Mouse (Mus musculus) heart, embryonic 11.5 days (tissue): ENCODE measurements around the gene Mink1. TPM values are rescaled to one million over a fixed set of nuclear protein-coding genes. Genes with fewer than 3 reads are reported as not detected.

ENCODE experiments used
- ATAC-seq: fragments of 200-750 bp; cut with Nextera tagmentation; replicated peaks from 2 replicates; pipeline ENCODE4 v1.8.0; 2017; ENCODE audit warnings: moderate library complexity; ENCODE audit not compliant: insufficient number of reproducible peaks, low FRiP score, low TSS enrichment
- H3K27ac ChIP-seq: fragments of 300-500 bp; sonication (generic); 2 replicates; pipeline ENCODE4 v1.5.1; 2014; ENCODE audit warnings: mild to moderate bottlenecking, low read depth, low read length
- H3K27me3 ChIP-seq: fragments of 300-500 bp; sonication (generic); 2 replicates; pipeline ENCODE4 v1.6.1; 2014; ENCODE audit warnings: mild to moderate bottlenecking, low read length, mixed read lengths; ENCODE audit not compliant: control insufficient read depth, insufficient read depth
- H3K36me3 ChIP-seq: fragments of 300-500 bp; sonication (generic); 2 replicates; pipeline ENCODE4 v1.6.1; 2014; ENCODE audit warnings: mild to moderate bottlenecking, low read length, moderate library complexity, mixed read lengths; ENCODE audit not compliant: control insufficient read depth, insufficient read depth
- H3K4me1 ChIP-seq: fragments of 300-500 bp; sonication (generic); 2 replicates; pipeline ENCODE4 v1.6.1; 2014; ENCODE audit warnings: low read length; ENCODE audit not compliant: control insufficient read depth, insufficient read depth
- H3K4me2 ChIP-seq: fragments of 300-500 bp; sonication (generic); 2 replicates; pipeline ENCODE4 v1.6.1; 2014; ENCODE audit warnings: mild to moderate bottlenecking, moderate library complexity
- H3K4me3 ChIP-seq: fragments of 300-500 bp; sonication (generic); 2 replicates; pipeline ENCODE4 v1.5.1; 2014; ENCODE audit warnings: low read depth, low read length
- H3K9ac ChIP-seq: fragments of 300-500 bp; sonication (generic); 2 replicates; pipeline ENCODE4 v1.6.1; 2014; ENCODE audit warnings: mild to moderate bottlenecking, low read depth, low read length, moderate library complexity
- H3K9me3 ChIP-seq: fragments of 300-500 bp; sonication (generic); replicated peaks from 2 replicates; pipeline ENCODE4 v1.6.1; 2016; ENCODE audit warnings: low read length; ENCODE audit not compliant: control insufficient read depth
- WGBS: fragments of 180-500 bp; shearing (Covaris S2); extraction: QIAGEN DNeasy Blood & Tissue Kit; methylation state at CpG from one replicate; pipeline ENCODE4 v1.1.7; 2014; ENCODE audit not compliant: insufficient replicate concordance; 5-methylcytosine and 5-hydroxymethylcytosine counted together
- polyA plus RNA-seq: library from polyadenylated mRNA; unstranded; fragments of >200 nt; fragmentation: Nextera tagmentation; extraction: Ambion mirVana; gene quantifications from 2 replicates; pipeline ENCODE4 v1.2.1, GENCODE M21; 2014

Gene Mink1
- polyA plus RNA-seq, 1 experiment from 2014 or later: 15.1 TPM

DNA sequence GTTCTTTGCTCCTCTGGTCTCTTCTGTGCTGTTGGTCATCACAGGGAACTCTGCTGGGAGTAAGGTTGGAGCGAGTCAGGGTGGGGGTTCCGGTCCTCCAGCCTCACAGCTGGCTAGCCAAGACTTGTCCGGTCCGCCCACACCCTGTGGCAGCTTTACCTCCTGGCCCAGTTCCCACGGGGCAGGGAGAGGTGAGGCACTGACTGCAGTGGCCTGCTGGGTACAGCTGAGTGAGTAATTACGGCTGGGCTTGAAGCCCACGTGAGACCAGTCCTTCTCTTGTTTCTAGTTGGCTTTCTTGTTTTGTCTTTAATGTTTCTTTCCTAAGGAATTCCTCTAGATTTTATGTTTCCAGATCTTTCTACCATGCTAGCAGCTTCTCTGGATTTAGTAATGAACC, 22.8 kb downstream of the Mink1 start:
- Histone ChIP-seq H3K27me3 (no peaks in the 10 kb centered on the region), H3K4me3 (no peak overlapping the region), H3K4me2 (no peak overlapping the region), H3K4me1 (peaks cover 10% of the 10 kb centered on the region; the same call in 1 of the 2 replicates), H3K27ac (peak overlapping the region; percentile 54; the same call in 1 of the 2 replicates), H3K9me3 (no peaks in the 10 kb centered on the region), H3K36me3 (no peaks in the 10 kb centered on the region; the same call in 1 of the 2 replicates), H3K9ac (no peak overlapping the region)
- 66% methylated on average over 7 of the region's 7 CpGs for WGBS
- no peak for ATAC-seq

GRCm38 (mm10) chr11:70586261-70586660, 23.6 kb downstream of the Mink1 start:
- no peak overlapping the region for H3K4me2 ChIP-seq
- H3K9me3 ChIP-seq: no peaks in the 10 kb centered on the region
- no peak for ATAC-seq
- 83% methylated on average over 3 of the region's 3 CpGs for WGBS
- H3K27ac ChIP-seq: no peak overlapping the region
- no peak overlapping the region for H3K4me3 ChIP-seq
- H3K27me3 ChIP-seq: no peaks in the 10 kb centered on the region
- no peaks in the 10 kb centered on the region for H3K36me3 ChIP-seq
- no peak overlapping the region for H3K9ac ChIP-seq
- H3K4me1 ChIP-seq: 0 out of 2 replicates have a peak, but pooled peaks cover 4% of the 10 kb centered on the region

- Histone ChIP-seq H3K9me3 (no peaks in the 10 kb centered on the region), H3K36me3 (no peaks in the 10 kb centered on the region), H3K4me3 (no peak overlapping the region), H3K4me1 (0 out of 2 replicates have a peak, but pooled peaks cover 4% of the 10 kb centered on the region), H3K4me2 (no peak overlapping the region), H3K27ac (no peak overlapping the region), H3K9ac (no peak overlapping the region), H3K27me3 (no peaks in the 10 kb centered on the region)
- 80% methylated on average over 5 of the region's 5 CpGs for WGBS
- no peak for ATAC-seq
These were observed 24.3 kb downstream of the Mink1 start for GRCm38 (mm10) chr11:70586954-70587353.

- Histone ChIP-seq H3K9ac (no peak overlapping the region), H3K4me3 (no peak overlapping the region), H3K27ac (no peak overlapping the region), H3K4me2 (no peak overlapping the region), H3K27me3 (no peaks in the 10 kb centered on the region), H3K9me3 (no peaks in the 10 kb centered on the region), H3K36me3 (no peaks in the 10 kb centered on the region; the same call in 1 of the 2 replicates), H3K4me1 (peaks cover 4% of the 10 kb centered on the region; the same call in 1 of the 2 replicates)
- WGBS: 80% methylated on average over 1 of the region's 1 CpGs
- no peak for ATAC-seq
These were observed 29.1 kb downstream of the Mink1 start for GRCm38 (mm10) chr11:70591733-70592132.

DNA sequence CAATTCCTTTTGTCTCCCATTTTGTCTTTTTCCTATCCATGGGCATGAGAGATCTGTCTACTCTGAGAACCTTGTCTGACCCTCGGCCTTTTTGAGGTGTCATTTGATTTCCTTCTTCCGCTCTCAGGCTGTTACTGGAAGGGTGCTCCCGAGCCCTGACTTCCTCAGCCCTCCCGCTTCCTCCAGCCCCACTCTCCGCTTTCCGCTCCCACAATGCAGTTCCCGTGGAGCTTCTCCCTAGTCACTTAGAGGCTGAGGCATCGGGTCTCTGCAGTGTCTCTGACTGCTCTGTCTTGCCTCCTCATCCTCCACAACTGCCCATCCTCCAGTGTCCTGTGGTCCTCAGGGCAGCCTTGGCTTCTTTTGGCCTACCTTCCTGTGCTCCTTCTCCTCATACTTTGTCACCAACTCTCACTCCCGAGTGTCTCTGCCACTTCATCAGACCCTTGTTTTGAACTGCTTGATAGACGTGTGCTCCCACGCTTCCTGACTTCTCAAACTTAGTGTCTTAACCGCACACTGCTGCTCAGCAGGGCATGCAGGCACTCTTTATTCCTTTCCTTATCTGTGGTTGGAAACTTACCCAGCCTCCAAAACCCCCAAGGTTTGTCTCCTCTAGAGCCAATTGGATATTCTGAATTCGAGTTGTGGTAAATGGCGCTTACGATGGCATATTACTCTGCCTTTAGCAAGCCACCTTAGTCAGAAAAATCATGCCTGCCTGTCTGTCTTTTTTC, 31.7 kb downstream of the Mink1 start:
- H3K4me3 ChIP-seq: no peak overlapping the region
- no peak overlapping the region for H3K4me2 ChIP-seq
- peaks cover 5% of the 10 kb centered on the region; the same call in 1 of the 2 replicates for H3K36me3 ChIP-seq
- no peaks in the 10 kb centered on the region for H3K27me3 ChIP-seq
- no peak overlapping the region for H3K27ac ChIP-seq
- H3K4me1 ChIP-seq: peaks cover 8% of the 10 kb centered on the region; the same call in 1 of the 2 replicates
- no peaks in the 10 kb centered on the region for H3K9me3 ChIP-seq
- WGBS: 68% methylated on average over 15 of the region's 15 CpGs
- no peak for ATAC-seq
- no peak overlapping the region for H3K9ac ChIP-seq

DNA sequence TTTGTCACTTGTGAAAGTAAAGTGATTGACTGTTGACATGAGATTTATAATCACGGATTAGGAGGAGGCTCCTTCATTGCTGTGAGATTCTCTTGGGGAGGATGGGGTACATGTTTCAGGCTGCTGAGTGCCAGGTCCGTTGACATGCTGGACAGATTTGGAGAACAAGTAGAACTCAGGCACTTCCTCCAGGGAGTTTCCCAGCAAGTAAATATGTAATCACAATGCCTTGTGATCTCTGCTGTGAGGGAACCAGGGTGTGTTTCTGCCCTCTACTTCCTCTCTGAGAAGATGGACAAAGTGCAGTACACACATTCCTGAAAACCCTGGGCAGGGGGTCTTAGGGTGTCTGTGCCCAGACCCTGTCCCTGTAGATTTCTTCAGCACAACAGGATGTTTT, 33.0 kb downstream of the Mink1 start:
- Histone ChIP-seq H3K4me3 (no peak overlapping the region), H3K36me3 (peaks cover 5% of the 10 kb centered on the region; the same call in 1 of the 2 replicates), H3K9ac (no peak overlapping the region)

GRCm38 (mm10) chr11:70596094-70596493, 33.4 kb downstream of the Mink1 start:
- H3K27me3 ChIP-seq: no peaks in the 10 kb centered on the region
- no peak overlapping the region for H3K9ac ChIP-seq
- H3K36me3 ChIP-seq: peaks cover 5% of the 10 kb centered on the region; the same call in 1 of the 2 replicates

More for the DNA sequence above, 33.0 kb downstream of the Mink1 start:
- Histone ChIP-seq H3K27me3 (no peaks in the 10 kb centered on the region), H3K4me1 (peaks cover 8% of the 10 kb centered on the region; the same call in 1 of the 2 replicates), H3K27ac (no peak overlapping the region), H3K9me3 (no peaks in the 10 kb centered on the region), H3K4me2 (no peak overlapping the region)
- ATAC-seq: no peak
- WGBS: 68% methylated on average over 2 of the region's 2 CpGs

DNA sequence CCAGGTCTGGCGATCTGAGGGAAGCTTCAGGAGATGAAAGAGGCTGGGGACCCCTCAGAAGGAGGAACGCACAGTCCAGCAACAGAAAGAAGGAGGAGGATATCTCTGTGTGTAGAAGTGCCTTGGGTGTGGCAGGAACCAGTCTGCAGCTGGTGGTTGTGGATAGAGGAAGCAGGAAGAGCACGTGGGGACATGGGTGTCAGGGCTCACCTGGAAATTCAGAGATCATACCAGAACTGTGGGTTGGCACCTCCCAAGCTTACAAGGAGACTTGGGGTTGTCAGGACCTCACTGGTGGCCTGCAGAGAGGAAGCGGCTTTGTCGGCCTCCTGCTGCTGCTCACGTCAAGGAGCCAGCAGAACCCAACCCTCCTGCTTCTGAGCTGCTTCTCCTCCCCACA, 34.6 kb downstream of the Mink1 start:
- Histone ChIP-seq H3K9ac (no peak overlapping the region), H3K27me3 (no peaks in the 10 kb centered on the region), H3K9me3 (no peaks in the 10 kb centered on the region), H3K27ac (no peak overlapping the region), H3K4me1 (peaks cover 8% of the 10 kb centered on the region; the same call in 1 of the 2 replicates), H3K4me3 (no peak overlapping the region), H3K36me3 (peaks cover 5% of the 10 kb centered on the region; the same call in 1 of the 2 replicates), H3K4me2 (no peak overlapping the region)
- WGBS: 77% methylated on average over 6 of the region's 6 CpGs
- ATAC-seq: no peak

More at GRCm38 (mm10) chr11:70596094-70596493, 33.4 kb downstream of the Mink1 start:
- Histone ChIP-seq H3K27ac (no peak overlapping the region), H3K4me2 (no peak overlapping the region), H3K4me3 (no peak overlapping the region), H3K9me3 (no peaks in the 10 kb centered on the region), H3K4me1 (peaks cover 8% of the 10 kb centered on the region; the same call in 1 of the 2 replicates)
- 70% methylated on average over 4 of the region's 4 CpGs for WGBS
- no peak for ATAC-seq
